Mouse (Mus musculus): ENCODE data around the gene Mthfsd.

Mthfsd gene

GRCm38 (mm10) chr8:121063649-121064048 is 44.5 kb downstream of the Mthfsd start:
- no peak for DNase-seq

- DNase-seq, result no peak
These were observed 45.7 kb downstream of the Mthfsd start for GRCm38 (mm10) chr8:121062521-121062920.

GRCm38 (mm10) chr8:121059098-121059497 is 49.1 kb downstream of the Mthfsd start:
- DNase-seq, result peak; percentile 40

GRCm38 (mm10) chr8:121058081-121058480 is 50.1 kb downstream of the Mthfsd start:
- no peak for DNase-seq

- DNase-seq, result no peak
These were observed 60.8 kb downstream of the Mthfsd start for GRCm38 (mm10) chr8:121047441-121047840.

GRCm38 (mm10) chr8:121043719-121044440 is 64.3 kb downstream of the Mthfsd start:
- DNase-seq, result no peak

Data from right cerebral cortex, postnatal 4 days (tissue).